ENCODE assay signal across 28 mouse cellular contexts in genomic region chr15:37166744-37167143, GRCm38 (mm10).
DNase-seq lines count a peak whose midpoint lies in the region; ATAC-seq and TF ChIP-seq lines count a peak whose summit lies in the region.
"Had no signal": no experiment of that assay in that cellular context is flagged by ENCODE, and none has a peak within 500 bp of the region (broad histone marks: within the 10 kb centered on the region; RNA-seq: fewer than 3 reads in every experiment).

No protein-coding gene starts in this region.

- no peaks in the 10 kb centered on the region for H3K36me3 ChIP-seq in kidney, adult 2 months (ENCODE audit: control insufficient read depth, insufficient read depth, low read length)
- H3K36me3 ChIP-seq in lung, embryonic 14.5 days (ENCODE audit: insufficient read depth): no peaks in the 10 kb centered on the region
- H3K36me3 ChIP-seq in midbrain, embryonic 10.5 days: no peaks in the 10 kb centered on the region
- H3K36me3 ChIP-seq: embryonic facial prominence, embryonic 12.5 days; limb, embryonic 12.5 days; liver, embryonic 15.5 days; midbrain, embryonic 12.5 days; neural tube, embryonic 12.5 days had no signal

- no peak for ATAC-seq in lung, embryonic 14.5 days (ENCODE audit: insufficient read depth)
- no peak for ATAC-seq in erythroblast, adult 5-6 weeks (replicated peaks; ENCODE audit: low FRiP score, poor library complexity, severe bottlenecking)
- ATAC-seq: activated CD4-positive, CD25-positive, alpha-beta regulatory T cell, adult 4 months; forebrain, embryonic 16.5 days; hindbrain, embryonic 16.5 days had no signal

- 75% methylated on average over 3 of the region's 3 CpGs for WGBS in kidney, adult 2 months
- 60% methylated on average over 3 of the region's 3 CpGs for WGBS in lung, embryonic 14.5 days
- 71% methylated on average over 3 of the region's 3 CpGs for WGBS in lung, adult 2 months
- WGBS in midbrain, embryonic 10.5 days: 84% methylated on average over 3 of the region's 3 CpGs

- DNase-seq in adrenal gland, postnatal 14 days: peak; percentile 31
- no peak for DNase-seq in adrenal gland, adult 2 months
- peak; percentile 7 for DNase-seq in kidney, adult 2 months
- no peak for DNase-seq in kidney, adult 8-10 months
- DNase-seq in lung, embryonic 14.5 days: peak; percentile 5
- no peak for DNase-seq in lung, adult 2 months
- no peak for DNase-seq in midbrain, embryonic 10.5 days (ENCODE audit: low spot score)
- DNase-seq: adrenal gland, adult 8-10 months; cerebellum, adult 11 months; cerebellum, adult 9-11 months; gastrocnemius, adult 2 months; gastrocnemius, postnatal 36 days; layer of hippocampus, adult 9-11 months; right cerebral cortex, adult 18-20 months; spleen, adult 18-20 months; thymus, postnatal 25 days had no signal

- H3K27me3 ChIP-seq in kidney, adult 2 months (replicated peaks; ENCODE audit: control insufficient read depth, insufficient read depth, low read length): no peaks in the 10 kb centered on the region
- no peaks in the 10 kb centered on the region for H3K27me3 ChIP-seq in lung, embryonic 14.5 days (ENCODE audit: insufficient read depth, low read length)
- peaks cover 12% of the 10 kb centered on the region; the same call in 1 of the 2 replicates for H3K27me3 ChIP-seq in midbrain, embryonic 10.5 days (ENCODE audit: low read depth, poor library complexity, severe bottlenecking)
- H3K27me3 ChIP-seq: embryonic facial prominence, embryonic 12.5 days; liver, embryonic 15.5 days; midbrain, embryonic 12.5 days; neural tube, embryonic 12.5 days had no signal

- no peak for TF ChIP-seq CTCF in kidney, adult 2 months (conservative IDR thresholded peaks at IDR 0.05; ENCODE audit: insufficient read depth, insufficient read length, low read depth, low read length)
- no peak for TF ChIP-seq CTCF in lung, embryonic 14.5 days (IDR thresholded peaks at IDR 0.05; ENCODE audit: low read depth)
- no peak for TF ChIP-seq CTCF in lung, adult 2 months (IDR thresholded peaks at IDR 0.05; ENCODE audit: insufficient read depth, low read length)

- no peak for TF ChIP-seq POLR2A in kidney, adult 2 months (IDR thresholded peaks at IDR 0.05; ENCODE audit: low read depth, low read length)
- no peak for TF ChIP-seq POLR2A in lung, adult 2 months (IDR thresholded peaks at IDR 0.05; ENCODE audit: borderline replicate concordance, extremely low read depth, low read depth, low read length)

- H3K9ac ChIP-seq in lung, embryonic 14.5 days: no peak overlapping the region
- H3K9ac ChIP-seq: embryonic facial prominence, embryonic 12.5 days; limb, embryonic 12.5 days; liver, embryonic 15.5 days; midbrain, embryonic 12.5 days; neural tube, embryonic 12.5 days had no signal

- H3K4me2 ChIP-seq in lung, embryonic 14.5 days: no peak overlapping the region
- H3K4me2 ChIP-seq: liver, embryonic 15.5 days; midbrain, embryonic 12.5 days had no signal

- no peaks in the 10 kb centered on the region for H3K9me3 ChIP-seq in lung, embryonic 14.5 days (ENCODE audit: low read depth, low read length)
- no peaks in the 10 kb centered on the region; the same call in 1 of the 2 replicates for H3K9me3 ChIP-seq in midbrain, embryonic 10.5 days (replicated peaks)
- H3K9me3 ChIP-seq: embryonic facial prominence, embryonic 12.5 days; limb, embryonic 12.5 days; liver, embryonic 15.5 days; midbrain, embryonic 12.5 days; neural tube, embryonic 12.5 days had no signal

- H3K4me1 ChIP-seq in kidney, adult 2 months (ENCODE audit: control insufficient read depth, insufficient read depth, low read length): peaks cover 3% of the 10 kb centered on the region; the same call in 1 of the 2 replicates
- no peaks in the 10 kb centered on the region for H3K4me1 ChIP-seq in lung, embryonic 14.5 days (ENCODE audit: insufficient read depth)
- peaks cover 4% of the 10 kb centered on the region; the same call in 1 of the 2 replicates for H3K4me1 ChIP-seq in lung, adult 2 months (ENCODE audit: control insufficient read depth, insufficient read depth, low read length)
- H3K4me1 ChIP-seq in midbrain, embryonic 10.5 days: no peaks in the 10 kb centered on the region
- H3K4me1 ChIP-seq: limb, embryonic 12.5 days; liver, embryonic 15.5 days; midbrain, embryonic 12.5 days; neural tube, embryonic 12.5 days had no signal

- H3K27ac ChIP-seq in kidney, adult 2 months (ENCODE audit: insufficient read depth, low read depth, low read length): no peak overlapping the region
- no peak overlapping the region for H3K27ac ChIP-seq in lung, embryonic 14.5 days (ENCODE audit: low read depth)
- H3K27ac ChIP-seq in midbrain, embryonic 10.5 days (replicated peaks): no peak overlapping the region
- H3K27ac ChIP-seq: embryonic facial prominence, embryonic 12.5 days; gastrocnemius, adult 2 months; heart, adult 2 months; left cerebral cortex, adult 2 months; limb, embryonic 12.5 days; liver, embryonic 15.5 days; midbrain, embryonic 12.5 days; neural tube, embryonic 12.5 days had no signal

- H3K4me3 ChIP-seq in kidney, adult 2 months (ENCODE audit: insufficient read depth, low read depth, low read length): no peak overlapping the region
- H3K4me3 ChIP-seq in lung, embryonic 14.5 days (ENCODE audit: low read depth, low read length): no peak overlapping the region
- no peak overlapping the region for H3K4me3 ChIP-seq in lung, adult 2 months (replicated peaks; ENCODE audit: extremely low read depth, low read depth, low read length)
- no peak overlapping the region for H3K4me3 ChIP-seq in midbrain, embryonic 10.5 days
- H3K4me3 ChIP-seq: embryonic facial prominence, embryonic 12.5 days; left cerebral cortex, adult 2 months; limb, embryonic 12.5 days; liver, embryonic 15.5 days; midbrain, embryonic 12.5 days; myocyte; neural tube, embryonic 12.5 days had no signal

Comparison
In these comparisons a context has a peak if more than half of its experiments do, and no peak if none do; other contexts are left out.
1. DNase-seq: peak in adrenal gland, postnatal 14 days (single experiment), kidney, adult 2 months (single experiment) and lung, embryonic 14.5 days (single experiment); none in adrenal gland, adult 2 months (single experiment), kidney, adult 8-10 months (0 of 2), lung, adult 2 months (single experiment) and midbrain, embryonic 10.5 days (single experiment).